Mouse (Mus musculus) megakaryocyte progenitor cell, adult 5-6 weeks (primary cell): ENCODE measurements at regions not wholly inside any gene's neighbourhood (a gene's known extent, or its start where the extent isn't known, plus 50 kb on each side); places are given as distances from the start of the nearest gene placed in this dataset.
"Not testable (repeated sequence)": the region's sequence is repeated elsewhere in the genome, so short reads cannot be mapped to it uniquely, and the experiment has no call there.

ENCODE experiments used
- ATAC-seq: replicated peaks from 2 replicates; pipeline ENCODE4 v1.8.0; 2016; ENCODE audit warnings: mild to moderate bottlenecking, moderate TSS enrichment, inconsistent platforms; ENCODE audit not compliant: poor library complexity

DNA sequence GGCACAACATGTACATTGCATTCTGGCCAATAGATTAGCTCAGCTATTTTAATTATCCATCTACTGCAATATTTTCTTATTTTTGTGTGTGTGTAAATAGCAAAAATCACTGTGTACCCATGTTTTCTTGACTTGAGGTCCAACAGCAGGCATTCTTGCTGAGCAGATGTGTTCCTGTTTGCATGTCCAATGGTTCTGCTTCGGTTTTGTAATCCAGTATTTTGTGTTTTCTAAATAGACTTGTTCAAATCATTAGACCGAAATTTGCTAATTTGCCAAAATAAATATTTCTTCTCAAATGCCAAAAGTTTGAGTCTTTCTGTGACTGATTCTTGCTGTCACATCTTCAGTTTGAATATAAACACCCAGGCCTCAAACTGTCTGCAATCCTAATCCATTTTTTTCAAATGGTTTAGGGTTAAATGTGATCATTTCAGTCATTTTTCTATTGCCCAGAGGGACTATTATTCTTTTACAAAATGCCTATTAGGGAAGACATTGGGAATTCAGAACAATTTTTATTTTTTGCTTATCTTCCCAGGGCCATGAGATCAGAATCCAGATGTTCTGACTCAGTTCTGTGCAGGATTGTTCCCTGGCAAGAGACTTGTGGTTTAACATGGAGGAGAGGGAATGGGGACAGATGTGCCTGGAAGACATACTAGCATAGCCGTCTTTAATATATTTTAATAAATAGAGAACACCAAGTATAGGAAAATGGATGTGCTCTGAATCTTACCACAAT lies 341.3 kb upstream of the Adamts5 start:
- ATAC-seq: no peak

DNA sequence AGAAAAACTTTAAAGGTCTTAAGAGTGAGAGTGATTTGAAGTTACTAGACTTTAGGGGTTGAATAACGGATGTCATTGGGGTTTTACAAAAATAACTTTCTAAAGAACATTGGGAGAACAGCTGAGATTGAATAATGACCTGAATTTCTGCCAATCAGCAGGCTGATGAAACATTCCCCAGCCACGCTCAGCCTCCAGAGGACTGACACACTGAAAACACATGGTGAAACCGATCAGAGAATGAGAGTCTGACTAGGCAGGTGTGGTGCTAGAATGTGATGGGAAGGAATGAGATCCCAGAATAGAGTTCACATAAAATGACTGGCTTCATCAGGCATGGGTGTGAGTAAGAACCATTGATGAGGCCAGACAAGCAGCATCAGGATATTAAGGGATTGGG lies 321.4 kb upstream of the Adamts5 start:
- no peak for ATAC-seq

DNA sequence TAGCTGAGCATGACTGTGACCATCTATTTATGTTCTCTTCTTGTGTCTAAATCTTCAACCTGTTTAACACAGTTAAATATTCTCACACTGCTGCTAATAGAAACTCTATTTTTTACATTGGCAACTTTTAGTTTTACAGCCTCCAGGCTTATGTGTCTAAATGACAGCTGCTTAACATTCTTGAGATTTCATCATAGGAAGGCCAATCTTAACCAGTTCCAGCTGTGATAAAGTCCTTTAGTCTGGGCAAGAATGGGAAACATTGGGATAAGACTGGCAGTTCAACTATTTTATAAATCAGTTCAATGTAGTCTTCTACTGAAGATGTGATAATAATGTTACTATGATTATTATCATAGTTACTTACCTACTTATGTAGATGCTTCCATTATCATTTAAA lies 308.9 kb upstream of the Adamts5 start:
- no peak for ATAC-seq

DNA sequence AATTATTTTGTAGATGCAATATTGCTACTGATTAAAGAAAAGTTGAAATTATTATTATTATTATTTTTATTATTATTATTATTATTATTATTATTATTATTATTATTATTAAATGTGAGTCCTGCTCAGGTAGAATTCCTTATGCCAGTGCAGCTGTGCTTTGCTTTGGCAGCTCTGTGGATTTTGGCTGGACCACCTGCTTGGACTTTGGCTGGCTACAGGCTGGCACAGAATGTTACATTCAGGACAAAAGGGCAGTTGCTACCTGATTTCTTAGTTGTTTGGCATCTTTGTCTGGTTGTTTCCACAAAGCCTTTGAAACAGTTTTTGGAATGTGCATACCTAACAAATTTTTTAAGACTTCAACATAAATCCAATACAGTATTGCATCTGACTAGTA lies 307.7 kb upstream of the Adamts5 start:
- no peak for ATAC-seq

DNA sequence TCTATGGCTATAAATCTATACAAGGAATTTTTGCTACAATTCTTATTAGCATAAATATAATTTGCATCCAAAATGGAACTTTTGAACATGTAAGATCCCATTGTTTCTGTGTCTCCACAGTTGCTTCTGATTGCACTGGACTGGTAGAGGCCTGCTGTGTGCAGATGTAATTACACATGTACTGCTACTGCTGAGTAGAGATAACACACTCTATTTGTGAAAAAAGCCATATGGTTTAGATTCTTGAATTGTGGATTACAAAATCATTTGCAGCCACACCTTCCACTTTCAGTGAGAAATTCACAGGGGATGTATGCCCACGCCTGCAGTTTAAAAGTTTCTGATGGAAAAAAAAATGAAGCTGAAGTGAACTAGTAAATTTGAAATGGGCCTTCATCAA lies 288.2 kb upstream of the Adamts5 start:
- no peak for ATAC-seq

DNA sequence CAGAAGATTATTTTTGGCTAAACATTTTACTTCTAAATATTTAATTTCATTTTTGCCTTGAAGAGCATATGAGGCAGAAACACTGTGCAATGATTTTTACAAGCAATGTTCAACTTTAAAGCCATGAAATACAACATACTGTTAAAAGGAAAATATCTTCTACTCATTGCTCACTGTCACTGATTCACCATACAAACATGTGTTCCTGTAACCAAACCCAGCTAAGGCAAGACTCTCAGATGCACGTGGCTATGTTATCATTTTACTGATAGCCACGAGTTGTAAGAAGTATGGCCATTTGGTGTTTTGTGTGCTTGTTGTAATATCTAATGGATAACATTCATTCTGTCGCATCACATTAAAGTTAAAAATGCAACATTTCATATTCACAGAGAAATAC lies 287.3 kb upstream of the Adamts5 start:
- no peak for ATAC-seq

DNA sequence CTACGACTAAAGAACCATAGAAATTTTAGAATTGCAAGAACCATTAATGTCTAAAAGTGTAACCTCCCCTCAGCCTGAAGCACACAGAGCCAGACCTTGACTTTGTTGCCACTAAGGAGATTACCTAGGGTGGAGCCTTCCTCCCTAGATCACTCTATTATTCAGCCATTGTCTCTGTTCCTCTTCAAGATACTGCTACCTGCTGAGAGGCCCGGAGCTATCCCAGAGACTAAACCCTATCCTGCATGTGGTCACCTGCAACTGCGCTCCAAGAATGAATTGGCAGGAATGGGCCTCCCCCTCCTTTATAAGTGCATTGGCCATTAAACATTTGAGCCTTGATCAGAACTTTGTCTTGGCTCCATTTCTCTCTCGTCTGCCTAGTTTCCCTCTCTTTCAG lies 286.0 kb upstream of the Adamts5 start:
- not testable (repeated sequence) for ATAC-seq

DNA sequence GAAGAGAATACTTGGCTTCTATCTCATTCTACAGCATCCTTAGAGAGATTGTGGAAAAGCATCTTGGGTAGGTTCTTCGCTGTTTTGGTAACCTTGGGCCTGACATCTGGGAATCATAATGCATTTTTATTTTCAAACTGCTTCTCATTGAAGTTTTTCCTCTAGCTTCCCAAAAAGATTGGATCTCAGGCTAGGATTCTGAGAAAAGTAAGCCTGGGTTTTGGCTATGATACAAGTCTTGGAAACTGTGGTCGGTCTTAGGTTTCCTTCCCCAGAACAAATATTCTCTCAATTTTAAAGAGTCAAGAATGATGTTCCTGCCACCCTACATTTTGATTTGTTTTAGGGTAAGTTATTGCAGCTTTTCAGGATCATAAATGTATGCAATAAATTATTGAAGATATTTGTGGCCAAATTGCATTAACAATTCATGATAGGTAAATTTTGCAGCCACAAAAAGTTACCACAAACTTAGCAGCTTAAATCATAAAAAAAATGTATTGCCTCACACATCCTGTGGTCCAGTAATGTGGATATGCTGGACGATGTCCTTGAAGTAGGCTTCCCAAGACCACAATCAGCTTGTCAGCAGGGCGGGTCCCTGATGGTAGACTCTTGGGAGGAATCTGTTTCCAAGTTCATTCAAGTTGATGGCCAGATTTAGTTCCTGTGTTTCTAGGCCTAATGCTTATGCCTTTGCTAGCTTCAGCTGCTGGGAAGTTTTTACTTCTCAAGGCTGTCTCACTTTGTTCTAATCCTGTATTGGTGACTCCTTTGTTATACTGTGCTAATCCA lies 257.6 kb upstream of the Adamts5 start:
- no peak for ATAC-seq

DNA sequence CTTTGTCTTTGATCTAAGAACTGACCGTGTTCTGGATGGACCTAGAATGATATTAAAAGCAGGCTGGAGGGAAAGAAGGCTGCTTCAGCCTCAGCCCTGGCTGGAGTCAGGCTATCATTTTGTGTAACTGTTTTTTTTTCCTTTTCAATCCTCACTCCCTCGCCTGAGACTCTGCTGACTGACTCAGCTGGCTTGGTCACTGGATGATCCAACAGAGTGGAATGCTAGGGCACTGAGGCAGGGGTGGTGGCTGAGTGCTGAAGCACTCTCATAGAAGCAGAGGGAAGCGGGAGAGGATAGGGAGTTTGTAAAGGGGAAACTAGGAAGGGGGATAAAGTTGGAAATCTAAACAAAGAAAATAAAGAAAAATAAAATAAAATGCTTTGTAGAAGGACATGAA lies 236.5 kb upstream of the Adamts5 start:
- no peak for ATAC-seq

DNA sequence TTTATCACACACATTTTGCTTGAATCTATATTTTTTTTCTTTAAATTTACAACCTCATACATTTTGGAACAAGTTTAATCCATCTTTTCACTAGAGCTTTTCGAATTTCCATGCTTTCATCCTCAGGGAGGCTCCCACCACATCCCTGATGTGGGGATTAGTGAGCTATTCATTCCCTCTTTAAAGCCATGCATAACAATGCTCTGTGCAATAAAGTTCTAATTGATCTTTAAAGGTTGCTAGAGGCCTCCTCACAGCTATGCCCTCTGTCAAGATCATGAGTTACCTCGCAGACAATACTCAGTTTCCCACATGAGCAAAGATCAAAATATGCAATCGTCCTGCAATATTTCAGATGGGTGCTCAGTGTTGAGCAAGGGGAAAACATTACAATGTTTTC lies 234.5 kb upstream of the Adamts5 start:
- no peak for ATAC-seq

DNA sequence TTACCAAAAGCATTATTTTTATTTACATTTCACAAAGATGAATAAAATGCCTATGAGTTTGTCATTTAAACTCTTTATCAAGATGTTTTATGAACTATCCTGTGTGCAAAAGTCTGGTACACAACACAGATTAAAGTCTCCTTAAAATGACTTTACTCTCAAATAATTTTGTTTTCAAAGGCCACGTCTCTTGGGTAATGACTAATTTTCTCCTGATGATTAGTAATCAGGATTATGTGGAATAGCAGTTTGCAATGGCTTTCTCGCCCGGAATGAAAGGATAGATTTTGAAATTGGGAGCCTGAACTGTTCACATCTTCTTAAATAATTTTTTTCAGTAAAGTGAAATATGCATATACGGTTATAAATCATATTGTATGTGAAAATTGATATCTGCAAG lies 225.8 kb upstream of the Adamts5 start:
- ATAC-seq: no peak

DNA sequence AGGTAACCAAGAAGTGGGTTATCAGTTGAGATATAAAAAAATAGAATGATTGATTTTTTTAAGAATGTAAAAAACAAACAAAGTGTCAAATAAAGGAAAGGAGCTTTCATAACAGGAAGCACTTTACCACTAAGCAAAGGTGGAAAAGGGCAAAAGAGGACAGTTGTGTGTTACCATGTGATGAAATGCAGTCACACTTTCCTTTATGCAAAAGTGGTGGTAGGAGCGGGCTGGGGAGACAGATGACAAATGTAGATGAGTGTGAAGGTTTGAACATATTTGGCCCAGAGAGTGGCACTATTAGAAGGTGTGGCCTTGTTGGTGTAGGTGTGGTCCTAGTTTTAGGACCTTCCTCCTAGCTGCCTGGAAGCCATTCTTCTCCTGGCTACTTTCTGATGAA lies 222.6 kb upstream of the Adamts5 start:
- no peak for ATAC-seq

DNA sequence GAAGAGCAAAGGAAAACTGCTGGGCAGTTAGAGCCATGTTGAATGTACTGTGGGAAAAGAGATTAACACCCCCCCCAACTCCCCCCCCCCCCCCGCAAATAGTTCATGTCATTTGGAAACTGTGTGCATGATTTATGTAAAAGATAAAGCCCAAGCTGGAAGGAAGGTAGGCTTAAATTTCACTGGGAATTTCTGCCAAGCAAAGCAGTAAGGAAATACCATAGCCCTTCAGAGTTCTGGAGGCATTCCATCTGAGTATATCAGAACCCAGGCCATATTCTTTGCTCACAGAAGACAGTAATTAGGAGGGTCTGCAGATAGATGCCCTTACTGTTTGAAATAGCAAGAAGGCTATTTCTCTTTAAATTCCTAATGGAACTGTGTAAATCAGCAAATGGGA lies 221.3 kb upstream of the Adamts5 start:
- ATAC-seq: no peak

DNA sequence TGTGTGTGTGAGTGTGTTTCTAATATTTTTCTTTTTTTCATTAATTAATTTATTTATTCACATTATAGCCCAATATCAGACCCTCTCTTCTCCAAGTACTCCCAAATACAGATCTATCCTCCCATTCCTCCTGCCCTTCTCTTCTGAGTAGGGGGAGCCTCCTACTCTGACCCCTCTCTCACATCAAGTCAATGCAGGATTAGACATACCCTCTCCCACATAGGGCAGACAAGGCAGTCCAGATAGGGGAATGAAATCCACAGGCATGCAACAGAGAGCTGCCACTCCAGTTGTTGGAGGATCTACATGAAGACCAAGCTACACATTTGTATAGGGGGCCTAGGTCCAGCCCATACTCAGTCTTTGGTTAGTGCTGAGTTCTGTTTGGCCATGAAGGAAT lies 216.3 kb upstream of the Adamts5 start:
- ATAC-seq: no peak

DNA sequence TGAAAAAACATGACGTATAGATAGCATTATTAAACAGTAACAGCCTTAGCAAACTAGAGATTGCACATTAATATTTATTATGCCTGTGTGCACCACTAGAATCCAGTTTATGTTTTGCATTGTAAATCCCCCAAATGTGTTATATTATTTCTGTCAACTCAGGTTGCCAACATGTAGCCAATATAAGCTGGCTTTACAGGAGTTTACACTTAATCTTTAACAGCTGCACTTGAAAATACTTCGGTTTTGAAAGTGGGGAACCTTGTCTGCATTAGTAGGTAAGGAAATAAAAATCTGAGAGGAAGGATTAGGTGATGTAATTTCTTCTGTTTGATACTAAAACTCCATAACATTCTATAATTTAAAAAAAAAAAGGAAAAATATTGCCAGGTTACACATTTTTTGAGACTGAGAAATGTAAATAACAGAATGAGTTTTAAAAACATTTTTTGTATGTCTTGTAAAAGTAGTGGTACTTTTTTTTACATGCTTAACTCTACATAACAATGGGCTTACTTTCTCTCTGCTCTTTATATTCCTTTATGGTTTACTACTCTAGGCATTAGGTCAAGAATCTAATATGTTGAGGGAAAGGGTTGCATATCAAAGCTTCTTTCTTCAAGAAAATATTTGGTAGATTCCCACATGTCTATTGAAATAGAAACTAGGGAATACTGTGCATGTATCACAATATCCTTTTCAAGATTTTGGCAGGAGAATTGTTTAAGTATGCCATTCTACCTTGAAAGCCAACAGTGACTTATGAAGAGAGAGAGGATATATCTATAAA lies 214.2 kb upstream of the Adamts5 start:
- ATAC-seq: no peak

DNA sequence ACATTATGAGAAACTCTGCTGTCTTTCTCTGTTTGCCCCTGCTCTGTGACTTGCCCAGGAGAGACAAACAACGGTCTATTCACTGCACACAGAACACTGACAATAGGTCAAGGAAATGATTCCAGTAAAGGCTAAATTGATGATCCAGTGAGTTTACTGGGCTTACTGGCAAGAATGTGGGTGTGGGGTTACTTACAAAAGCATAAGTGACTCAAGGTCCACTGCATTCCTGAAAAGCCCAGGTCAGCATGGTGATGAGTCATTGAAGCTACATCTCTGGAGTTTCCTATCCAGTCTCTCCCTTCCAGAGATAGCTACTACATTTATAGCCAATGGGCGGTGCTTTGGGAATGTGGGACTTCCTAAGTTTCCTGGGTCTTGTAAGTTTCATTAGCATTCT lies 192.8 kb upstream of the Adamts5 start:
- no peak for ATAC-seq

DNA sequence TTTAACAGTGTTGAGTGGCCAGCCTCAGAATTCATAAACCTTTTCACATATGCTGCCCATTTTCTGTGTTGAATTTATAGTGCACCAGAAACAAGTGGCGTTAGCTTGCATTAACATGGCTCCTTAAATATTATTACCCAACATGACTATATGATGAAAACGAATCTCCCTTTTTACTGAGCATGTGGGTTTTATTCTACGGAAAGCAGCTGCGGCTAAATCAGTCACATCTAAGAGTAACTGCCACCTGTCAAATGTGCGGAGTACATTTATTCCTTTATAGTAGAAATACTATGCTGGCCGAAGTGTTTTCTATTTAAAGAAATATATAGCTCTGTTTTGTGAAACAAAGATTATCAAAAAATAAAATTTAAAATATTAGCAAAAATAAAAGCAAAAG lies 188.5 kb upstream of the Adamts5 start:
- no peak for ATAC-seq

DNA sequence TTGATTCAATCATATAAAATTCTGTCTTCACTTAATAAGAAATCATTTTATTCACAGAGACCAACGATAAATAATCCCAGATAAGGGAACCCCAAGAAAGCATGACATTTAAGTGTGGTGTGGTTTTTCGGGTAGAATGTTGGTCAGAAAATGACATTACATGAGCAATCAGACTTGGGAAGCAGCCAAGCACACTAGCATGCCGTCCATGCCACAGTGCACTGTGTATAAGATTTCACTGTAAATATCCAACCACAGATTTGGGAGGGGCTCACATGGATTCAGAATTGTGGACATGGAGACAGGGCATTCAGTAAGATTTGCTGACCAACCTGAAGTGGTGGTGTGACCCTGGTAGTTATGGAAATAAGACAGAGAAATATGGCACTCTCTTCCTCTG lies 185.8 kb upstream of the Adamts5 start:
- ATAC-seq: no peak

DNA sequence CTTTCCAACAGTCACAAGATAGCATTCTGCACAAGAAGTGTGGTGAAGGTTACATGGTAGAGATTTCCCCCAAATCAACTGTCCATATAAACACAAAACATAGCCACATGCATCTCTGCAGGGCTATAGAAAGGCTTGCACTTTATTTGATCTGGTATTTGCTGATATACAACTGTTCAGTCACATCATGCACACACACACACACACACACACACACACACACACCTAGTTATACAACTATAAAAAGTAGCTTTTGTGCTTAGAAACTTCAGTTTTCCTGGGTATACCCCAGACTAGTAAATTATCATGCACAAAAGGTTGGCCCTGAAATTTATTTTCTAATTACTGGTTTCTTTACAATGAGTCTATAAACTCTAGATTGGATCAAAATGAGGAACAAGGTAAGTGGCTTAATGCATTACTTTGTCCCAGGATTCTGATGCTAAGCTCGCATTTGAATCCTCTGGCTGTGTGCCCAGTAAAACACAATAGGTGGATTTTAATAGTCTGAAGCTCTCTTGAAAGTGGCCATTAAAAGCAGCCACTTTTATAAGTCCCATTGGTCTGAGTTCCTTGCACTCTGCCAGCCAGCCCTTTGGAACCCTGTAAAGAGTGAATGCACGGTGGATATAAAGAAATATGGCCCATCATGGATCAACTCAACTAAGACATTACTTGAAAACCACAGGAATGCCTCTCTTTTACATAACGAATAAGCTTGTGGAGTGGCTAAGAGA lies 166.2 kb upstream of the Adamts5 start:
- no peak for ATAC-seq

DNA sequence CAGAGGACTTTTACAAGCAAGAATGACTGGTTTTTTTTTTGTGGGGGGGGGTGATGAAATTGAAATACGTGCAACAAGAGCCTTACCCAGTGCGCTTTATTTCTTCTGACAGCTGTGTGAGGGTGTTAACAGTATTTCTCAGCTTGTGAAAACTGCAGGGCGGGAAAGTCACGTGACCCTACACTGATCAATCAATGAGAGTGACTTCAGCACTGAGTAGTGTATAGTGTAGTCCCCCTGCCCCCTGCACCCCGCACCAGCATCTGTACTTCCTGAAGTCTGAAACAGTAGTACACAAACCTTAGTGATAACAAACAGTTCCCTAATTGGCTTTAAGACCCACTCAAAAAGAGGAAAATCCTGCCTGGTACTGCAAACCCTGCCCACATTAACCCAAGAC lies 158.5 kb upstream of the Adamts5 start:
- ATAC-seq: no peak

DNA sequence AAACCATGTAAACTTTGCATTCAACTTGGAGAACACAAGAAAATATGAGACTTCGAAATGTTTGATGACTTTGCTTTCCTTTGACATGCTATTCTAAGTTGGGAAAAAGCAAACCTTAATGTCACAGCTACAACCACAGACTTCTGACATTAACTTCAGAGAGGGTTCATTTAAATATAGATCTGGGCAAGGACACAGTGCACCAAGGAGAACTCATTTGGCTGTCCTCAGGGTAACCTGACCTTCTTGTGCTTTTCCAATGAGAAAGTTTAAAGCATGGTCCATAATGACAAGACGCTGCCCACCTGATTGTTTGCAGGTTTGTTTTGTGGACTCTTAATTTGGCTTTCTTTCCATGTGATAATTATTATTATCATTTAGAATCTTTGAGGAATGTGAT lies 143.1 kb upstream of the Adamts5 start:
- no peak for ATAC-seq
